Comparison of ENCODE assay signal across 9 mouse cellular contexts in the genomic region with DNA sequence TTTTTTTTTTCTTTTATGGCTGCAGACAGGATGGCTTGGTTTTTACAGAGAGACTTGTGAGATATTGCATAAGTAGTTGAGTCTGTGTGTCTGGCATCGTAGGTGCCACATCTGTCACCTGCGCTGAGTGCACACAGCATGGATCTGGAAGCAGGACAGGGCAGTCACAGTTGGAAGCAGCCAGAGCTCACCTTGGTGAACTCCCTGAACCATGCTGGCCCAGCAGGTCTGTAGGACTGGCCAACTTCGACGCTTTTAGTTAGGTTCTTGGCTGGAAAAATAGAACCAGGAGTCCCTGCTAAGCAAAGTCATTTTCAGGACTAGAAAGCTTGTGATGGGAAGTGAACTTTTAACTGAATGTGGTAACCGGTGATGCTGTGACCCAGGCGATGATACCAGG. TPM values are rescaled to one million over a fixed set of nuclear protein-coding genes. Genes with fewer than 3 reads are reported as not detected.
DNase-seq lines count a peak whose midpoint lies in the region; ATAC-seq and TF ChIP-seq lines count a peak whose summit lies in the region.
"Had no signal": no experiment of that assay in that cellular context is flagged by ENCODE, and none has a peak within 500 bp of the region (broad histone marks: within the 10 kb centered on the region; RNA-seq: fewer than 3 reads in every experiment).

No protein-coding gene starts in this region.

- no peaks in the 10 kb centered on the region for H3K36me3 ChIP-seq in forebrain, embryonic 10.5 days (replicated peaks)
- no peaks in the 10 kb centered on the region for H3K36me3 ChIP-seq in limb, embryonic 11.5 days (ENCODE audit: control insufficient read depth, insufficient read depth, low read length)
- H3K36me3 ChIP-seq in stomach, embryonic 15.5 days, result no peaks in the 10 kb centered on the region

- no peak for TF ChIP-seq CTCF in layer of hippocampus, adult 2 months (conservative IDR thresholded peaks at IDR 0.05)

- no peak for ATAC-seq in limb, embryonic 11.5 days (ENCODE audit: insufficient number of reproducible peaks, low FRiP score, low TSS enrichment, low read depth)
- ATAC-seq in stomach, embryonic 15.5 days (ENCODE audit: insufficient read depth, low FRiP score, low read depth), result no peak

- 67% methylated on average over 6 of the region's 6 CpGs for WGBS in forebrain, embryonic 10.5 days
- WGBS in limb, embryonic 11.5 days, result 62% methylated on average over 6 of the region's 6 CpGs
- 69% methylated on average over 6 of the region's 6 CpGs for WGBS in stomach, embryonic 15.5 days

- H3K9me3 ChIP-seq in forebrain, embryonic 10.5 days, result no peaks in the 10 kb centered on the region
- H3K9me3 ChIP-seq in limb, embryonic 11.5 days (ENCODE audit: control insufficient read depth, low read length), result no peaks in the 10 kb centered on the region
- no peaks in the 10 kb centered on the region for H3K9me3 ChIP-seq in stomach, embryonic 15.5 days
- H3K9me3 ChIP-seq: megakaryocyte, embryonic 14.5 days had no signal

- peaks cover 96% of the 10 kb centered on the region for H3K4me1 ChIP-seq in forebrain, embryonic 10.5 days
- H3K4me1 ChIP-seq in limb, embryonic 11.5 days (ENCODE audit: control insufficient read depth, insufficient read depth, low read length), result peaks cover 41% of the 10 kb centered on the region
- H3K4me1 ChIP-seq in stomach, embryonic 15.5 days, result peaks cover 54% of the 10 kb centered on the region

- no peak for DNase-seq in layer of hippocampus, adult 2 months (ENCODE audit: low spot score in 2 of 2)
- no peak for DNase-seq in layer of hippocampus, postnatal 14 days (ENCODE audit: low spot score in 2 of 2)
- DNase-seq in forebrain, embryonic 10.5 days (ENCODE audit: extremely low spot score, low spot score), result no peak
- DNase-seq in limb, embryonic 11.5 days (ENCODE audit: low spot score), result peak; percentile 20
- no peak for DNase-seq in layer of hippocampus, adult 18-20 months (ENCODE audit: low spot score in 2 of 2)
- DNase-seq in lung, postnatal 25 days (ENCODE audit: low spot score), result no peak
- DNase-seq: right cerebral cortex, postnatal 25 days had no signal

- no peak overlapping the region for H3K4me3 ChIP-seq in layer of hippocampus, adult 2 months
- H3K4me3 ChIP-seq in forebrain, embryonic 10.5 days, result no peak overlapping the region
- no peak overlapping the region for H3K4me3 ChIP-seq in limb, embryonic 11.5 days (ENCODE audit: low read depth, low read length)
- no peak overlapping the region for H3K4me3 ChIP-seq in stomach, embryonic 15.5 days (replicated peaks)
- H3K4me3 ChIP-seq: megakaryocyte, embryonic 14.5 days had no signal

- H3K9ac ChIP-seq in limb, embryonic 11.5 days (ENCODE audit: low read length), result no peak overlapping the region
- H3K9ac ChIP-seq in stomach, embryonic 15.5 days, result no peak overlapping the region

- no peak overlapping the region for H3K4me2 ChIP-seq in limb, embryonic 11.5 days (ENCODE audit: low read depth, severe bottlenecking)
- no peak overlapping the region for H3K4me2 ChIP-seq in stomach, embryonic 15.5 days

- H3K27ac ChIP-seq in layer of hippocampus, adult 2 months, result peak overlapping the region; percentile 89
- H3K27ac ChIP-seq in forebrain, embryonic 10.5 days, result peak overlapping the region; percentile 76
- H3K27ac ChIP-seq in limb, embryonic 11.5 days (replicated peaks; ENCODE audit: low read depth, low read length), result 0 out of 2 replicates have a peak overlapping the region, but pooled peaks have one; percentile 56
- peak overlapping the region; percentile 36; the same call in 1 of the 2 replicates for H3K27ac ChIP-seq in stomach, embryonic 15.5 days

- H3K27me3 ChIP-seq in forebrain, embryonic 10.5 days (ENCODE audit: poor library complexity, severe bottlenecking), result no peaks in the 10 kb centered on the region
- no peaks in the 10 kb centered on the region for H3K27me3 ChIP-seq in limb, embryonic 11.5 days (ENCODE audit: control insufficient read depth, insufficient read depth, low read length)
- H3K27me3 ChIP-seq in stomach, embryonic 15.5 days (replicated peaks), result no peaks in the 10 kb centered on the region
- H3K27me3 ChIP-seq: megakaryocyte, embryonic 14.5 days had no signal

RNA-seq across cellular contexts. Expression of gene Map4k4, which starts 46.5 kb away (rescaled TPM):
- 100 to 1,000 TPM; 134 to 145 TPM for total RNA-seq in layer of hippocampus, adult 2 months (2021)
- 100 to 1,000 TPM; 230 to 243 TPM for total RNA-seq in layer of hippocampus, postnatal 14 days (2021)
- polyA plus RNA-seq in forebrain, embryonic 10.5 days (2016; fragmentation: Nextera tagmentation; extraction: Ambion mirVana), result 28.3 and 31.0 TPM in 2 replicates
- polyA plus RNA-seq in limb, embryonic 11.5 days (2014; fragmentation: Nextera tagmentation; extraction: Ambion mirVana), result 38.0 and 43.7 TPM in 2 replicates
- polyA plus RNA-seq in stomach, embryonic 15.5 days (2015; fragmentation: Nextera tagmentation; extraction: Ambion mirVana), result 30.7 and 31.9 TPM in 2 replicates
- 100 to 1,000 TPM; 112 to 117 TPM for total RNA-seq in layer of hippocampus, adult 18-20 months (2021)

Comparison
In these comparisons a context has a peak if more than half of its experiments do, and no peak if none do; other contexts are left out.
1. H3K27ac ChIP-seq: peak in every context shown above with its lines; median percentile 89 in layer of hippocampus, adult 2 months; 76 in forebrain, embryonic 10.5 days; 56 in limb, embryonic 11.5 days; 36 in stomach, embryonic 15.5 days.